Mouse (Mus musculus) heart, embryonic 15.5 days (tissue): ENCODE measurements at regions not wholly inside any gene's neighbourhood (a gene's known extent, or its start where the extent isn't known, plus 50 kb on each side); places are given as distances from the start of the nearest gene placed in this dataset.

Source experiments
- ATAC-seq: fragments of 200-750 bp; cut with Nextera tagmentation; replicated peaks from 2 replicates; pipeline ENCODE4 v1.8.0; 2017; ENCODE audit warnings: low read depth, moderate TSS enrichment; ENCODE audit not compliant: insufficient number of reproducible peaks, insufficient read depth, low FRiP score
- H3K27ac ChIP-seq: fragments of 300-500 bp; sonication (generic); 2 replicates; pipeline ENCODE4 v1.5.1; 2015; ENCODE audit warnings: mild to moderate bottlenecking, inconsistent platforms
- H3K27me3 ChIP-seq: fragments of 300-500 bp; sonication (generic); 2 replicates; pipeline ENCODE4 v1.6.1; 2015; ENCODE audit warnings: inconsistent platforms
- H3K36me3 ChIP-seq: fragments of 300-500 bp; sonication (generic); 2 replicates; pipeline ENCODE4 v1.6.1; 2015; ENCODE audit warnings: mild to moderate bottlenecking, inconsistent platforms
- H3K4me1 ChIP-seq: fragments of 300-500 bp; sonication (generic); replicated peaks from 2 replicates; pipeline ENCODE4 v1.6.1; 2015; ENCODE audit warnings: inconsistent platforms
- H3K4me2 ChIP-seq: fragments of 300-500 bp; sonication (generic); 2 replicates; pipeline ENCODE4 v1.6.1; 2015; ENCODE audit warnings: inconsistent platforms, mild to moderate bottlenecking, moderate library complexity
- H3K4me3 ChIP-seq: fragments of 300-500 bp; sonication (generic); 2 replicates; pipeline ENCODE4 v1.5.1; 2015; ENCODE audit warnings: mild to moderate bottlenecking, inconsistent platforms
- H3K9ac ChIP-seq: fragments of 300-500 bp; sonication (generic); 2 replicates; pipeline ENCODE4 v1.6.1; 2015; ENCODE audit warnings: mild to moderate bottlenecking, inconsistent platforms
- H3K9me3 ChIP-seq: fragments of 300-500 bp; sonication (generic); replicated peaks from 2 replicates; pipeline ENCODE4 v1.6.1; 2016; ENCODE audit warnings: inconsistent platforms
- WGBS: fragments of 180-500 bp; shearing (Covaris S2); methylation state at CpG from one replicate; pipeline ENCODE4 v1.1.7; 2015; ENCODE audit warnings: mixed read lengths; 5-methylcytosine and 5-hydroxymethylcytosine counted together

DNA sequence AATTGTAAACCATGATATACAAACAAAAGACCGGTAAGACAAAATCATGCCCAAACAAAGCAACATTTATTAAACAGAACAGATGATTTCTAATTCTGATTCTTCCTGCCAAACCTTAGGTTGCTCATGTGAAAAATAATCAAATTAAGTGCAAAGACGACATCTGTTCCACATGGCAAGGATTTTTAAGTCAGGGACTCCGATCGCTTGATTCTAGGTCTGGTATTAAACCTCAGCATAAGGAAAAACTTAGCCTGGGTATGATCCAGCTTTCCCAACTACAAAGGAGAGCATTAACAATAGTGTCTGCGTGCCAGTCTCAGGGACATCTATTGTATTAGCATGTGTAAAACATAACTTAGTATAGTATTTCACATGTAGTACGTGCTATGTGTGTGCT is 181.8 kb upstream of the Rnpc3 start:
- Histone ChIP-seq H3K4me2 (no peak overlapping the region), H3K27ac (no peak overlapping the region), H3K9ac (no peak overlapping the region), H3K27me3 (no peaks in the 10 kb centered on the region), H3K4me3 (no peak overlapping the region), H3K36me3 (no peaks in the 10 kb centered on the region), H3K4me1 (no peaks in the 10 kb centered on the region), H3K9me3 (no peaks in the 10 kb centered on the region)
- 89% methylated on average over 6 of the region's 6 CpGs for WGBS
- ATAC-seq: no peak

DNA sequence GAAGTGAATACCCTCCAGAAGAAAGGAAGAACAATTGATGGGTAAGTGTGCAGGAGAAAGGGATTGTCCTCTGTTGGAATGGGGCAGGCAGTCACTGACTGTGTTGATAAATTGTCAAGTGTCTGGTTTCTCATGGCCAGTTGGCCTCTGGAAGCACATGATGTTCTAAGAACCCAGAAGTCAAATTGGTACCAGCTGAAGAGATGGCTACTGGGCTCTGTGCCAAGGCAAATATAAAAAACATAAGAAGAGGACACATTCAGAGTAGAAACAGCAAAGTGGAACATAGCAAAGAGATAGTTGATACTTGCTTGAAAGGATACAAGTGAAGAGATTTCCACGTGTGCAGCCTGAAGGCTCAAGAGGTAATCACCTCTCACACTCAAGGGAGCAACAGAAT is 170.9 kb upstream of the Col11a1 start:
- Histone ChIP-seq H3K27me3 (no peaks in the 10 kb centered on the region), H3K36me3 (no peaks in the 10 kb centered on the region), H3K4me2 (no peak overlapping the region), H3K4me1 (no peaks in the 10 kb centered on the region), H3K9ac (no peak overlapping the region), H3K4me3 (no peak overlapping the region), H3K27ac (no peak overlapping the region), H3K9me3 (no peaks in the 10 kb centered on the region)
- ATAC-seq: no peak
- 34% methylated on average over 1 of the region's 1 CpGs for WGBS

DNA sequence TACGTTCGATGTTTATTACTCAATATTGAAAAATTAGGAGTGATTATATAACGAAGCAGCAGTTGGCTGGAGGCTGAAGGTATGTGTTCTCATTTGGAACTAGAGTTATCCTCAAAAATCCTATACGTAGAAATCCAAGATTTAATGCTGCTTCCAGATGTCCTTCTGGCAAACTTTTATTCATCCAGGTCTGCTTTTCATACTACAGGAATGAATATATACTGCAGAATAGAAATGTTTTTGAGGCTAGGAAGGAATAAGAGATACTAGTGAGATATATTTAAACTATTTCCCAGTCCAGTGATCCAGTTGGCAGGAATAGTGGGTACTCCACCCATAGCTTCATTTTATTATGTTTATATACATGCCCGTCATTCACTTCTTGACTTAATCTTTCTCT is 170.3 kb upstream of the Col11a1 start:
- H3K36me3 ChIP-seq: no peaks in the 10 kb centered on the region
- no peak for ATAC-seq
- H3K4me1 ChIP-seq: no peaks in the 10 kb centered on the region
- H3K27me3 ChIP-seq: no peaks in the 10 kb centered on the region
- no peaks in the 10 kb centered on the region for H3K9me3 ChIP-seq
- no peak overlapping the region for H3K9ac ChIP-seq
- H3K4me2 ChIP-seq: no peak overlapping the region
- WGBS: 75% methylated on average over 5 of the region's 5 CpGs
- no peak overlapping the region for H3K4me3 ChIP-seq
- H3K27ac ChIP-seq: no peak overlapping the region

GRCm38 (mm10) chr3:113860426-113860825 is 169.9 kb upstream of the Col11a1 start:
- no peaks in the 10 kb centered on the region for H3K4me1 ChIP-seq
- H3K27me3 ChIP-seq: no peaks in the 10 kb centered on the region
- H3K9me3 ChIP-seq: no peaks in the 10 kb centered on the region
- H3K27ac ChIP-seq: no peak overlapping the region
- no peak overlapping the region for H3K4me3 ChIP-seq
- no peak overlapping the region for H3K4me2 ChIP-seq
- no peak for ATAC-seq
- H3K9ac ChIP-seq: no peak overlapping the region
- no peaks in the 10 kb centered on the region for H3K36me3 ChIP-seq

DNA sequence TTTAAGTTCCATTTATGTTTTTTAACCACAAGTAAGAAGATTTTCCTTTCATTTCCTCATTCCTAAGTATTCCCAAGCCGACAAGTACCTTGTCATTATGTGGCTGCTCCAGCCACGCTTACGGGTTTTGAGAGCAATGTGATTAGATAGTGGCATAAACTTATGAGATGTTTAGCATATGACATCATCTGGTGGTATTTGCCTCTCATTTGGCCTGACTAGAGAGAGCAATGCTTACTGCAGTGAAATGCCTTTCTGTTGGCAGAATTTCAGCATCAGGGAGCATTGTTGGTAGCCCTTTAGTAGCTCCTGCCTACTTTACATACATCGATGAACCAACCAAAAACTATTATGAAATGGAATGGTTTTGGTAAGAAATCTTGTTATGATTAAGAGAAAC is 157.1 kb upstream of the Col11a1 start:
- H3K36me3 ChIP-seq: no peaks in the 10 kb centered on the region
- no peak overlapping the region for H3K4me3 ChIP-seq
- peaks cover 3% of the 10 kb centered on the region; the same call in 1 of the 2 replicates for H3K4me1 ChIP-seq
- WGBS: 25% methylated on average over 4 of the region's 4 CpGs
- ATAC-seq: peak; percentile 55; the same call in 1 of the 2 replicates
- H3K4me2 ChIP-seq: no peak overlapping the region
- H3K9me3 ChIP-seq: no peaks in the 10 kb centered on the region
- no peak overlapping the region for H3K9ac ChIP-seq
- no peak overlapping the region for H3K27ac ChIP-seq
- no peaks in the 10 kb centered on the region for H3K27me3 ChIP-seq

DNA sequence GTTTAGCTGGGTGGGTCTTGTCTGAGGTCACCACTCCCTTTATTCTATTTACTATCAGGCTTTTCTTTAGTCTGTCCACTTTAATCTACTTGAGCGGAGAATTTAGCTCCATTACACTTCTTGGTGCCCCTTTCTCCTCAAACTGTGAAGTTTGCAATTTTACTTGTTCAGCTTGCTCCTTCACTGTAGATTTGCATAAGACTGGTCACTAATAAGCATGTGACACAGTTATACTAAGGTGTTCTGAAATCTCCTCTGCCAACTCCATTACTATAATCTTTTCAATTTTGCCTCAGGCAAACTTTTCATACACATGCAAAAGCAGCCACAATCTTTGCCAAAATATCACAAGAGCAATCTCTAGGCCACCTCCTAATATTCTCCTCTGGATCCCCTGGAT is 125.2 kb upstream of the Col11a1 start:
- ATAC-seq: no peak
- Histone ChIP-seq H3K9me3 (no peaks in the 10 kb centered on the region), H3K27ac (no peak overlapping the region), H3K27me3 (no peaks in the 10 kb centered on the region), H3K9ac (no peak overlapping the region), H3K4me1 (0 out of 2 replicates have a peak, but pooled peaks cover 2% of the 10 kb centered on the region), H3K36me3 (no peaks in the 10 kb centered on the region), H3K4me3 (no peak overlapping the region), H3K4me2 (no peak overlapping the region)
- 89% methylated on average over 1 of the region's 1 CpGs for WGBS

DNA sequence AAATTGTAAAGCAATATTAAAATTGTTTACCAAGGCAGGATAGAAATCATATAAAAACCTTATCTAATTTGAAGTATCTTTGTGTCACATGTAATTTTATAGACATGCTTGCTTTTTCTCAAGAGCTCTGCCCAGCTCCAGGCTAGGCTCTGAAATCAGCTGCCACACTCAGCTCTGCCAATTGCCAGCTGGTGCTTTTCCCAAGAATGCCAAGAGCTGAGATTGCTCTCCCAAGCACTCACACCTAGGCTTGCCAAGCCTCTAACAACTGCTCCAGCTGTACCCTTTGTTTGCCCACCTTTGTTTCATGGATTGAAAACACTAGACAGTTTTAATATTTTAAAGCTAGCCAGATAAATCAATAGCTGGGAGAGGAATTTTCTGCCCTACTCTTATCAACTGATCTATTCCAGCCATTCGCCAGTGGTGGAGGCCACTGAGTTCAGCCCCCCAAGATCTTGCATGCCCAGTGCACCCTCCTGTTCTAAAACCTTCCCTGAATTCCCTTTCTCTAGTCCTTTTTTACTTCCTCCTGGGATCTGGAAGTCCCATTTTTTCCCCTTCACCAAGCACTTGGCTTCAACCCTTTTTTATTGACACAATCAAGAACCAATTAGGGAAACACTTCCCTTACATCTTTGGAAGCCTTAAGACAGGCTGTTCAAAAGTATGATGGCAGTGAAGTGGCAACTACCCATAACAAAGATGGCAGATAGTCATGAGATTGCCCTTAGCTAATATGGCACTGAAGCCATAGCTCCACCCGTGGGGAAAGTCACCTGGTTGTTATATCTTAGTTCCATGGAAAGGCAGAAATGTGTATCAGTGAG is 110.8 kb upstream of the Col11a1 start:
- Histone ChIP-seq H3K4me3 (no peak overlapping the region), H3K27me3 (no peaks in the 10 kb centered on the region), H3K4me2 (no peak overlapping the region), H3K36me3 (no peaks in the 10 kb centered on the region), H3K9ac (no peak overlapping the region), H3K4me1 (no peaks in the 10 kb centered on the region), H3K9me3 (no peaks in the 10 kb centered on the region), H3K27ac (no peak overlapping the region)
- ATAC-seq: no peak
- WGBS: 69% methylated on average over 2 of the region's 2 CpGs

GRCm38 (mm10) chr3:113931553-113931952 is 98.8 kb upstream of the Col11a1 start:
- Histone ChIP-seq H3K27me3 (no peaks in the 10 kb centered on the region), H3K27ac (no peak overlapping the region), H3K4me3 (no peak overlapping the region), H3K9ac (no peak overlapping the region), H3K36me3 (no peaks in the 10 kb centered on the region), H3K4me2 (no peak overlapping the region), H3K9me3 (no peaks in the 10 kb centered on the region), H3K4me1 (no peaks in the 10 kb centered on the region)
- no peak for ATAC-seq
- 64% methylated on average over 3 of the region's 3 CpGs for WGBS

DNA sequence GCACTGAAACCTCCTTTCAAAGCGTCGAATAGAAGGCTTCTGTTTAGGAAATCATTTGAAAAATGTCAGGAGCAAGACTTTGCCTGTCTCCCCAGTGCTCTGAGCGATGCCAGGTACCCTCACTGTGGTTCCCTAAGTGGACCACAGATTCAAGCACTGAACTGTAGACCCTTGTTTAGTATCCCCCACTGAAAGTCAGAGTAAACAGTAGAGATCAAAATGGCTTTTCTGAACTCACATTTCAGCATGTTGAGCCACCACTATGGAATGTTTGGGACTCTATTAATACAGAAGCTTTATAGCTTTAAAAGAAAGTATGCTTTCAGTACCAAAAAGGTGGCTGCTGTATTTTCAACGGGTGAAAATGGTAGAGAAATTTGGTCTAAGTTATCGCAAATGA is 79.8 kb upstream of the Col11a1 start:
- Histone ChIP-seq H3K27me3 (no peaks in the 10 kb centered on the region), H3K4me1 (no peaks in the 10 kb centered on the region), H3K27ac (no peak overlapping the region), H3K9ac (no peak overlapping the region), H3K4me2 (no peak overlapping the region), H3K4me3 (no peak overlapping the region), H3K9me3 (no peaks in the 10 kb centered on the region; the same call in 1 of the 2 replicates), H3K36me3 (no peaks in the 10 kb centered on the region)
- no peak for ATAC-seq
- WGBS: 64% methylated on average over 5 of the region's 5 CpGs

DNA sequence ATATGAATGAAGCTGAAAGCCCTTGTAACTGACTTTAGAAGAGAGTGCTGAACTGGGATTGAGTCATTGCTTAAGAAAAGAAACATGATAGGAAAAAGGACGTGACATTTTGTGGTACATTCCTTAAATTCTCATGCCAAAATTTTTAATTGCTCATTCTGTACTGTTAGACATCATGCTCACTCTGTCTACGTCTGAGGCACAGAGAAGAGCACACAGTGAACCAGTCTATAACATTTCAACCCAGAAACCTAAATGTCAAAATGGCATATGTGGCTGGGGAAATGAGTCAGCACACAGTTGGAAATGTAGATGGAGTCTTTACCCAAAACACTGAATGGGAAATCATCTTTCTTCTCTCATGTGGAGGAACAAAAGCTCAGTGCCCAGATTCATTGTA is 77.9 kb upstream of the Col11a1 start:
- ATAC-seq: no peak
- Histone ChIP-seq H3K27ac (no peak overlapping the region), H3K4me1 (no peaks in the 10 kb centered on the region), H3K4me3 (no peak overlapping the region), H3K9ac (no peak overlapping the region), H3K4me2 (no peak overlapping the region), H3K36me3 (no peaks in the 10 kb centered on the region), H3K27me3 (no peaks in the 10 kb centered on the region), H3K9me3 (no peaks in the 10 kb centered on the region; the same call in 1 of the 2 replicates)
- WGBS: 50% methylated on average over 2 of the region's 2 CpGs

GRCm38 (mm10) chr3:113953113-113953512 is 77.2 kb upstream of the Col11a1 start:
- no peak overlapping the region for H3K9ac ChIP-seq
- WGBS: 67% methylated on average over 1 of the region's 1 CpGs
- no peaks in the 10 kb centered on the region for H3K36me3 ChIP-seq
- H3K9me3 ChIP-seq: no peaks in the 10 kb centered on the region
- no peaks in the 10 kb centered on the region for H3K4me1 ChIP-seq
- no peaks in the 10 kb centered on the region for H3K27me3 ChIP-seq
- no peak for ATAC-seq
- H3K4me3 ChIP-seq: no peak overlapping the region
- H3K4me2 ChIP-seq: no peak overlapping the region
- no peak overlapping the region for H3K27ac ChIP-seq

GRCm38 (mm10) chr3:113954486-113954885 is 75.9 kb upstream of the Col11a1 start:
- H3K9me3 ChIP-seq: no peaks in the 10 kb centered on the region
- H3K27me3 ChIP-seq: no peaks in the 10 kb centered on the region
- H3K4me3 ChIP-seq: no peak overlapping the region
- no peak overlapping the region for H3K4me2 ChIP-seq
- no peak for ATAC-seq
- H3K36me3 ChIP-seq: no peaks in the 10 kb centered on the region
- H3K27ac ChIP-seq: no peak overlapping the region
- no peaks in the 10 kb centered on the region for H3K4me1 ChIP-seq
- no peak overlapping the region for H3K9ac ChIP-seq
